Mouse (Mus musculus) forebrain, postnatal 0 days (tissue): Measurements from ENCODE around the gene Exoc7. TPM values are rescaled to one million over a fixed set of nuclear protein-coding genes. Genes with fewer than 3 reads are reported as not detected.
A peak's percentile ranks its signal among the peaks of the same experiment; 100 is the strongest.

Source experiments
- ATAC-seq: fragments of 200-750 bp; cut with Nextera tagmentation; 2 replicates; pipeline ENCODE4 v1.8.0; 2017; ENCODE audit warnings: mild to moderate bottlenecking, moderate library complexity
- DNase-seq: peaks from one replicate; pipeline ENCODE4 v3.0.0-alpha.2; 2015
- H3K27ac ChIP-seq: fragments of 300-500 bp; sonication (generic); 2 replicates; pipeline ENCODE4 v1.5.1; 2014; ENCODE audit warnings: low read depth, mild to moderate bottlenecking, antibody characterized with exemption, low read length, moderate library complexity, mixed read lengths
- H3K27me3 ChIP-seq: fragments of 300-500 bp; sonication (generic); 2 replicates; pipeline ENCODE4 v1.6.1; 2014; ENCODE audit warnings: mild to moderate bottlenecking, low read length, mixed read lengths; ENCODE audit not compliant: insufficient read depth
- H3K36me3 ChIP-seq: fragments of 300-500 bp; sonication (generic); 2 replicates; pipeline ENCODE4 v1.6.1; 2014; ENCODE audit warnings: mild to moderate bottlenecking, moderate library complexity; ENCODE audit not compliant: insufficient read depth
- H3K4me1 ChIP-seq: fragments of 300-500 bp; sonication (generic); 2 replicates; pipeline ENCODE4 v1.6.1; 2014; ENCODE audit warnings: antibody characterized with exemption; ENCODE audit not compliant: insufficient read depth
- H3K4me2 ChIP-seq: fragments of 300-500 bp; sonication (generic); 2 replicates; pipeline ENCODE4 v1.6.1; 2014; ENCODE audit warnings: low read depth, mild to moderate bottlenecking, moderate library complexity
- H3K4me3 ChIP-seq: fragments of 300-500 bp; sonication (generic); 2 replicates; pipeline ENCODE4 v1.5.1; 2014; ENCODE audit warnings: low read depth, low read length, mixed read lengths
- H3K9ac ChIP-seq: fragments of 300-500 bp; sonication (generic); 2 replicates; pipeline ENCODE4 v1.6.1; 2014; ENCODE audit warnings: mild to moderate bottlenecking
- H3K9me3 ChIP-seq: fragments of 300-500 bp; sonication (generic); 2 replicates; pipeline ENCODE4 v1.6.1; 2016; ENCODE audit warnings: low read length
- CTCF ChIP-seq: sonication (generic); IDR thresholded peaks from 2 replicates; pipeline ENCODE4 v1.5.1; 2016; ENCODE audit warnings: antibody characterized with exemption, control low read depth, low read depth
- WGBS: fragments of 180-500 bp; shearing (Covaris S2); extraction: QIAGEN DNeasy Blood & Tissue Kit; methylation state at CpG from one replicate; pipeline ENCODE4 v1.1.7; 2014; 5-methylcytosine and 5-hydroxymethylcytosine counted together
- polyA plus RNA-seq: library from polyadenylated mRNA; unstranded; fragments of >200 nt; fragmentation: Nextera tagmentation; extraction: Ambion mirVana; gene quantifications from 2 replicates; pipeline ENCODE4 v1.2.1, GENCODE M21; 2015
- total RNA-seq: library from RNA; depleted of rRNA; stranded (reverse); fragments of >200 nt; gene quantifications from 2 replicates; pipeline ENCODE4 v1.2.3, GENCODE M21; 2014

Exoc7 gene
- total and polyA plus RNA-seq, 2 experiments from 2014 or later = 103 to 144 TPM

GRCm38 (mm10) chr11:116265850-116266249 lies 41.2 kb downstream of the Exoc7 start:
- no peak for DNase-seq
- no peaks in the 10 kb centered on the region for H3K9me3 ChIP-seq
- peaks cover 87% of the 10 kb centered on the region for H3K36me3 ChIP-seq
- WGBS = 89% methylated on average over 4 of the region's 4 CpGs
- H3K27ac ChIP-seq = no peak overlapping the region
- no peak overlapping the region for H3K4me2 ChIP-seq
- no peaks in the 10 kb centered on the region for H3K27me3 ChIP-seq
- ATAC-seq = no peak
- H3K9ac ChIP-seq = no peak overlapping the region
- H3K4me1 ChIP-seq = no peaks in the 10 kb centered on the region
- no peak overlapping the region for H3K4me3 ChIP-seq
- TF ChIP-seq CTCF = no peak

- H3K27ac ChIP-seq = no peak overlapping the region
- no peaks in the 10 kb centered on the region for H3K4me1 ChIP-seq
- no peaks in the 10 kb centered on the region for H3K9me3 ChIP-seq
- DNase-seq (peak; percentile 22), ATAC-seq (no peak)
- peaks cover 87% of the 10 kb centered on the region for H3K36me3 ChIP-seq
- H3K4me2 ChIP-seq = no peak overlapping the region
- no peak overlapping the region for H3K9ac ChIP-seq
- no peak for TF ChIP-seq CTCF
- no peaks in the 10 kb centered on the region for H3K27me3 ChIP-seq
- 79% methylated on average over 11 of the region's 11 CpGs for WGBS
- H3K4me3 ChIP-seq = no peak overlapping the region
Measured at GRCm38 (mm10) chr11:116265352-116265751, 41.7 kb downstream of the Exoc7 start.

GRCm38 (mm10) chr11:116260259-116260658 lies 46.8 kb downstream of the Exoc7 start:
- Histone ChIP-seq H3K9ac (no peak overlapping the region), H3K4me1 (no peaks in the 10 kb centered on the region), H3K36me3 (peaks cover 90% of the 10 kb centered on the region), H3K4me3 (no peak overlapping the region), H3K27me3 (no peaks in the 10 kb centered on the region), H3K9me3 (no peaks in the 10 kb centered on the region), H3K4me2 (no peak overlapping the region), H3K27ac (no peak overlapping the region)
- DNase-seq = no peak
- TF ChIP-seq CTCF = no peak
- 94% methylated on average over 7 of the region's 7 CpGs for WGBS
- ATAC-seq = no peak

- Histone ChIP-seq H3K4me2 (no peak overlapping the region), H3K27ac (no peak overlapping the region), H3K9ac (no peak overlapping the region), H3K27me3 (no peaks in the 10 kb centered on the region), H3K9me3 (no peaks in the 10 kb centered on the region), H3K4me1 (no peaks in the 10 kb centered on the region), H3K4me3 (no peak overlapping the region), H3K36me3 (peaks cover 93% of the 10 kb centered on the region)
- 93% methylated on average over 8 of the region's 8 CpGs for WGBS
- TF ChIP-seq CTCF = no peak
- DNase-seq (no peak), ATAC-seq (no peak)
Measured at GRCm38 (mm10) chr11:116259461-116259860, 47.6 kb downstream of the Exoc7 start.

GRCm38 (mm10) chr11:116255982-116256675 lies 50.9 kb downstream of the Exoc7 start:
- H3K27ac ChIP-seq = no peak overlapping the region
- TF ChIP-seq CTCF = no peak
- H3K4me2 ChIP-seq = no peak overlapping the region
- H3K4me1 ChIP-seq = no peaks in the 10 kb centered on the region
- H3K4me3 ChIP-seq = no peak overlapping the region
- H3K9ac ChIP-seq = no peak overlapping the region
- DNase-seq = no peak
- H3K36me3 ChIP-seq = peaks cover 90% of the 10 kb centered on the region
- ATAC-seq = no peak
- 94% methylated on average over 9 of the region's 9 CpGs for WGBS
- H3K27me3 ChIP-seq = no peaks in the 10 kb centered on the region
- no peaks in the 10 kb centered on the region for H3K9me3 ChIP-seq

- 86% methylated on average over 22 of the region's 22 CpGs for WGBS
- no peaks in the 10 kb centered on the region for H3K27me3 ChIP-seq
- DNase-seq (no peak), ATAC-seq (no peak)
- TF ChIP-seq CTCF = no peak
- no peaks in the 10 kb centered on the region for H3K4me1 ChIP-seq
- no peak overlapping the region for H3K27ac ChIP-seq
- no peak overlapping the region for H3K4me2 ChIP-seq
- H3K36me3 ChIP-seq = peaks cover 90% of the 10 kb centered on the region
- no peak overlapping the region for H3K4me3 ChIP-seq
- no peak overlapping the region for H3K9ac ChIP-seq
- no peaks in the 10 kb centered on the region for H3K9me3 ChIP-seq
Measured at GRCm38 (mm10) chr11:116255090-116255981, 51.7 kb downstream of the Exoc7 start.

DNA sequence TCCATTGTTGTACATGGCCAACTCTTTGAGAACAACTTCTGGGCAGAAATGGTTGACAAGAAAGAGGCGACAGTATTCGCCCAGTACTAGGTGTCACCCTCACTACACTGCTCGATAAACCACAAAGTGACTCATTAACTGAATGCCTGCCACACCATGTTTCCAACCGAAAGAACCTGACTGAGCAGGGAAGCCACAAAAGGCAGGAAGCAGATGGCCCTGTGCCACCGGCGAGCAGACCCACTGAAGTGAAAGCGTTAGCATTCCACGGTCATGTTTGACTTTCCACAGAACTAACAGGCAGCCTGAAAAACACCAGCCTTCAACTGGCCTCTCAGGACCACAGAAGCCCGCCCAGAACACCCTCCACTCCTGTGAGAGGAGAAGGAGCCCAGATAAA lies 52.4 kb downstream of the Exoc7 start:
- WGBS = 82% methylated on average over 9 of the region's 9 CpGs
- H3K9me3 ChIP-seq = no peaks in the 10 kb centered on the region
- no peak overlapping the region for H3K27ac ChIP-seq
- no peak for ATAC-seq
- H3K27me3 ChIP-seq = no peaks in the 10 kb centered on the region
- peaks cover 90% of the 10 kb centered on the region for H3K36me3 ChIP-seq
- H3K9ac ChIP-seq = no peak overlapping the region
- H3K4me2 ChIP-seq = no peak overlapping the region
- H3K4me1 ChIP-seq = no peaks in the 10 kb centered on the region
- no peak for DNase-seq
- TF ChIP-seq CTCF = no peak
- H3K4me3 ChIP-seq = no peak overlapping the region
